Mouse (Mus musculus) forebrain, embryonic 14.5 days (tissue): ENCODE measurements around the gene Sgce. TPM values are rescaled to one million over a fixed set of nuclear protein-coding genes. Genes with fewer than 3 reads are reported as not detected.

Source experiments
- ATAC-seq: fragments of 200-750 bp; cut with Nextera tagmentation; 2 replicates; pipeline ENCODE4 v1.8.0; 2017; ENCODE audit warnings: mild to moderate bottlenecking, moderate library complexity
- DNase-seq: peaks from one replicate; pipeline ENCODE4 v3.0.0-alpha.2; 2015; ENCODE audit warnings: low spot score
- H3K27ac ChIP-seq: fragments of 300-500 bp; sonication (generic); 2 replicates; pipeline ENCODE4 v1.5.1; 2014; ENCODE audit warnings: low read depth, mild to moderate bottlenecking, control low read depth, low read length, moderate library complexity
- H3K27me3 ChIP-seq: fragments of 300-500 bp; sonication (generic); replicated peaks from 2 replicates; pipeline ENCODE4 v1.6.1; 2014; ENCODE audit warnings: low read length, control low read depth, mixed read lengths; ENCODE audit not compliant: control insufficient read depth, insufficient read depth
- H3K36me3 ChIP-seq: fragments of 300-500 bp; sonication (generic); 2 replicates; pipeline ENCODE4 v1.6.1; 2014; ENCODE audit warnings: low read length, control low read depth; ENCODE audit not compliant: control insufficient read depth, insufficient read depth
- H3K4me1 ChIP-seq: fragments of 300-500 bp; sonication (generic); 2 replicates; pipeline ENCODE4 v1.6.1; 2014; ENCODE audit warnings: antibody characterized with exemption, low read length, control low read depth; ENCODE audit not compliant: control insufficient read depth, insufficient read depth
- H3K4me2 ChIP-seq: fragments of 300-500 bp; sonication (generic); 2 replicates; pipeline ENCODE4 v1.6.1; 2014; ENCODE audit warnings: mild to moderate bottlenecking, control low read depth, low read length
- H3K4me3 ChIP-seq: fragments of 300-500 bp; sonication (generic); 2 replicates; pipeline ENCODE4 v1.5.1; 2014; ENCODE audit warnings: low read depth, low read length, control low read depth
- H3K9ac ChIP-seq: fragments of 300-500 bp; sonication (generic); 2 replicates; pipeline ENCODE4 v1.6.1; 2014; ENCODE audit warnings: mild to moderate bottlenecking, low read length, control low read depth, moderate library complexity
- H3K9me3 ChIP-seq: fragments of 300-500 bp; sonication (generic); replicated peaks from 2 replicates; pipeline ENCODE4 v1.6.1; 2016; ENCODE audit warnings: low read length, control low read depth, mixed read lengths; ENCODE audit not compliant: control insufficient read depth
- WGBS: fragments of 180-500 bp; shearing (Covaris S2); extraction: QIAGEN DNeasy Blood & Tissue Kit; methylation state at CpG from one replicate; pipeline ENCODE4 v1.1.7; 2014; 5-methylcytosine and 5-hydroxymethylcytosine counted together
- polyA plus RNA-seq: library from polyadenylated mRNA; unstranded; fragments of >200 nt; fragmentation: Nextera tagmentation; extraction: Ambion mirVana; gene quantifications from 2 replicates; pipeline ENCODE4 v1.2.1, GENCODE M21; 2014

Sgce gene
- polyA plus RNA-seq, 1 experiment from 2014 or later = 48.0 TPM

- Histone ChIP-seq H3K9me3 (no peaks in the 10 kb centered on the region), H3K36me3 (no peaks in the 10 kb centered on the region), H3K27ac (no peak overlapping the region), H3K4me3 (no peak overlapping the region), H3K4me1 (no peaks in the 10 kb centered on the region), H3K9ac (no peak overlapping the region), H3K4me2 (no peak overlapping the region), H3K27me3 (no peaks in the 10 kb centered on the region)
- DNase-seq (peak; percentile 58), ATAC-seq (peak; percentile 32; the same call in 1 of the 2 replicates)
- WGBS = 79% methylated on average over 8 of the region's 8 CpGs
Measured at GRCm38 (mm10) chr6:4652596-4653134, 94.3 kb downstream of the Sgce start.

GRCm38 (mm10) chr6:4647351-4647750 lies 99.7 kb downstream of the Sgce start:
- no peak overlapping the region for H3K4me2 ChIP-seq
- H3K4me1 ChIP-seq = no peaks in the 10 kb centered on the region
- ATAC-seq = no peak
- H3K9me3 ChIP-seq = no peaks in the 10 kb centered on the region
- H3K27ac ChIP-seq = no peak overlapping the region
- no peaks in the 10 kb centered on the region for H3K27me3 ChIP-seq
- no peak for DNase-seq
- H3K4me3 ChIP-seq = no peak overlapping the region
- H3K36me3 ChIP-seq = peaks cover under 1% of the 10 kb centered on the region; the same call in 1 of the 2 replicates
- 93% methylated on average over 3 of the region's 3 CpGs for WGBS
- H3K9ac ChIP-seq = no peak overlapping the region

- DNase-seq = no peak
- Histone ChIP-seq H3K9ac (no peak overlapping the region), H3K9me3 (no peaks in the 10 kb centered on the region), H3K4me2 (no peak overlapping the region), H3K27ac (no peak overlapping the region), H3K36me3 (peaks cover 13% of the 10 kb centered on the region; the same call in 1 of the 2 replicates), H3K4me3 (no peak overlapping the region), H3K4me1 (no peaks in the 10 kb centered on the region), H3K27me3 (no peaks in the 10 kb centered on the region)
- WGBS = 90% methylated on average over 7 of the region's 7 CpGs
- no peak for ATAC-seq
Measured at GRCm38 (mm10) chr6:4642068-4642467, 104.9 kb downstream of the Sgce start.

- Histone ChIP-seq H3K4me1 (no peaks in the 10 kb centered on the region; the same call in 1 of the 2 replicates), H3K27me3 (no peaks in the 10 kb centered on the region), H3K9ac (no peak overlapping the region), H3K9me3 (no peaks in the 10 kb centered on the region), H3K4me2 (no peak overlapping the region), H3K4me3 (no peak overlapping the region), H3K36me3 (0 out of 2 replicates have a peak, but pooled peaks cover 7% of the 10 kb centered on the region), H3K27ac (no peak overlapping the region)
- 68% methylated on average over 1 of the region's 1 CpGs for WGBS
- ATAC-seq (no peak), DNase-seq (no peak)
Measured at GRCm38 (mm10) chr6:4634804-4635203, 112.2 kb downstream of the Sgce start.

GRCm38 (mm10) chr6:4633189-4633588 lies 113.8 kb downstream of the Sgce start:
- Histone ChIP-seq H3K4me3 (no peak overlapping the region), H3K9me3 (no peaks in the 10 kb centered on the region), H3K27me3 (no peaks in the 10 kb centered on the region), H3K36me3 (0 out of 2 replicates have a peak, but pooled peaks cover 7% of the 10 kb centered on the region), H3K9ac (no peak overlapping the region), H3K27ac (no peak overlapping the region), H3K4me1 (no peaks in the 10 kb centered on the region; the same call in 1 of the 2 replicates), H3K4me2 (no peak overlapping the region)
- WGBS = 21% methylated on average over 4 of the region's 4 CpGs
- DNase-seq (peak; percentile 46), ATAC-seq (peak; percentile 74)

- DNase-seq (no peak), ATAC-seq (no peak)
- WGBS = 58% methylated on average over 3 of the region's 3 CpGs
Measured at GRCm38 (mm10) chr6:4631464-4631863, 115.5 kb downstream of the Sgce start.

More at GRCm38 (mm10) chr6:4631464-4631863, 115.5 kb downstream of the Sgce start:
- no peak overlapping the region for H3K4me2 ChIP-seq
- H3K9me3 ChIP-seq = no peaks in the 10 kb centered on the region
- no peaks in the 10 kb centered on the region for H3K27me3 ChIP-seq
- H3K4me3 ChIP-seq = no peak overlapping the region
- H3K36me3 ChIP-seq = 0 out of 2 replicates have a peak, but pooled peaks cover 3% of the 10 kb centered on the region
- H3K4me1 ChIP-seq = no peaks in the 10 kb centered on the region; the same call in 1 of the 2 replicates
- H3K9ac ChIP-seq = no peak overlapping the region
- H3K27ac ChIP-seq = no peak overlapping the region

Other genes starting within 250 kb of the Sgce start
- 32.8 and 57.9 TPM in 2 replicates for gene Col1a2, start 242.4 kb downstream of the Sgce start, polyA plus RNA-seq
- 41.8 and 43.5 TPM in 2 replicates for gene Casd1, start 146.4 kb downstream of the Sgce start, polyA plus RNA-seq
- gene Peg10, start 99 bp upstream of the Sgce start, polyA plus RNA-seq = 9.3 and 9.8 TPM in 2 replicates
- 21.3 and 29.0 TPM in 2 replicates for gene Ppp1r9a, start 155.7 kb upstream of the Sgce start, polyA plus RNA-seq